Mouse (Mus musculus): ENCODE data around the gene Oxa1l.

The Oxa1l gene

DNA sequence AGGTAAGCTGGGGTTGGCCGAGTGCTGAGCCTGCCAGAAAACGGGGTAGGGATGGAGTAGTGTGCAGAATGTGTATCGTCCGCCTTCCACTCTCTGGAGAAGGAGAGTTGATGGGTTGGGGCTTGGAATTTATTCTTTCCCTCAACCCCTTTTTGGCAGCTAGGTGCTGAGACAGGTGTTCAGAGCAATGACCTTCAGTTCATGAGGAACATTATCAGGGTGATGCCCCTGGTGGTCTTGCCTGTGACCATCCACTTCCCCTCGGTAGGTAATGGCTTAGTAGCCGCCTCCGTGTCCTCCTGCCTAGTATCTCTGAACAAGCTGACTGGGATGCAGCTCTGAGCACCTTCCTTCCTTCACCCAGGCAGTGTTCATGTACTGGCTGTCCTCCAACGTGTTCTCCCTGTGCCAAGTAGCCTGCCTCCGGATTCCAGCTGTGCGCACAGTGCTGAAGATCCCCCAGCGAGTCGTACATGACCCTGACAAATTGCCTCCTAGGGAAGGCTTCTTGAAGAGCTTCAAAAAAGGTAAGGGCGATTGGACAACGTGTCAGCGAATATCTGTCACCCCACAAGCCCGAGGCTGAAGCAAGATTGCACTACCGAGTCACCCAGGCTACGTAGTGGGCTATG lies 6.9 kb downstream of the Oxa1l start:
- in situ Hi-C loops (cut with MboI; ENCODE audit: low pct_unique_long_range_greater_than_20kb in 1 of 2, low sequenced_read_pairs in 2 of 2, unreplicated experiment in 1 of 2), result no loop called here

DNA sequence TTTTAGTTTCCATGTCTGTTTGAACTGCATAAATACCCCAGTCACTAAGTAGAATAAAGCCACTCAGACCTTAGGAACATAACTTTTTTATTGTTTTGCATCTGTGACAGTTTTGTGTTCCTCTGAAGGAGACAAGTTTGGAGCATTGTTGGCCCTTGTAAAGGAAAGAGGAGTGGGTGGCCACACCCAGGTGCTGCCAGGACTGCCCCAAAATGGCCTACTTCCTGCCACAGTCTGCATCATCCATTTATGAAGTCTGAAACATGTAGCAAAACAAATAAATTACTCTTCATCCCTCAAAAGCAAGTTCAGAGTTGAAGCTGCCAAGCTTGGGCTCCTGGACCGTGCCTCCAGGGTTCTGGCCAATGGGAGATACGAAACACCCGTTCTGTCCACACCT lies 8.7 kb downstream of the Oxa1l start:
- in situ Hi-C loops (cut with MboI; ENCODE audit: low pct_unique_long_range_greater_than_20kb in 1 of 2, low sequenced_read_pairs in 2 of 2, unreplicated experiment in 1 of 2), result no loop called here

GRCm38 (mm10) chr14:54370595-54370994 lies 10.0 kb downstream of the Oxa1l start:
- in situ Hi-C loops (cut with MboI; ENCODE audit: low pct_unique_long_range_greater_than_20kb in 1 of 2, low sequenced_read_pairs in 2 of 2, unreplicated experiment in 1 of 2), result no loop called here

- in situ Hi-C loops (cut with MboI; ENCODE audit: low pct_unique_long_range_greater_than_20kb in 1 of 2, low sequenced_read_pairs in 2 of 2, unreplicated experiment in 1 of 2), result no loop called here
These were observed 10.8 kb downstream of the Oxa1l start for GRCm38 (mm10) chr14:54371460-54371859.

GRCm38 (mm10) chr14:54372923-54373322 lies 12.3 kb downstream of the Oxa1l start:
- in situ Hi-C loops (cut with MboI; ENCODE audit: low pct_unique_long_range_greater_than_20kb in 1 of 2, low sequenced_read_pairs in 2 of 2, unreplicated experiment in 1 of 2), result no loop called here

DNA sequence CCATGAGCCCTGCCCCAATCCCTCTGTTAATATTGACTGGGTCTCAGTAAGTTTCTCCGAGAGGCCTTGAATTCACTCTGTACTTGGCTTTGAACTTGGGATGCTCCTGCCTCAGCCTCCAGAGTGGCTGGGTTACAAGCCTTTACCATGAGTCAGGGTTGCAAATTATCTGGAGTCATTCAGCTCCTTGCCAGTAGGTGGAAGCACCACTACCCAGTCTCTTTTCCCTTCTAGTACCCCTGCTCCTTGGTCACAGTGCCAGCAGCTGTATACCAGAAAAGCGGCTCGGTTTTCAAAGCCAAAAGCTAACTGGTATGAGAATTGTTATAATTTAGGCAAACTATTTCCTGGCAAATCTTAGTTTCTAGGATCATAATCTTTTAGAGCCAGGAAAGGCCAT lies 15.3 kb downstream of the Oxa1l start:
- in situ Hi-C loops (cut with MboI; ENCODE audit: low pct_unique_long_range_greater_than_20kb in 1 of 2, low sequenced_read_pairs in 2 of 2, unreplicated experiment in 1 of 2), result no loop called here

DNA sequence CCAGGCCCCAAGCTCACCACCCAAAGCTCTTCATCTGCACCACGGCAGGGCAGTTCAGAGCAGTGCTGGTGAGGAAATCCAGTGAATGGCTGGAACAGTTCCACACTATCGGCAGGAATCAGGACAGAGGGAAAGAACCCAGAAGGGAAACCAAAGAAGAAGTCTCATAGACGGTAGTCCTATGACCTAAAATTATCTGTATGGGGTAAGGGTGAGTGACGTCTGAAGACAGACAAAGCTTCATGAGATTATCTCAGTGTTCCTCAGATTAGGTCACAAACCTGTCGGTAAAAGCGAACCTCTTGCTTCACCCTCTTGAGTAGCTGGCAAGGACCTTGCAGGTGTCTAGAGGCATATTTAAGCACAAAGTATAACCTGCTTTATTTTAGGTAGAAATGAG lies 16.5 kb downstream of the Oxa1l start:
- in situ Hi-C loops (cut with MboI; ENCODE audit: low pct_unique_long_range_greater_than_20kb in 1 of 2, low sequenced_read_pairs in 2 of 2, unreplicated experiment in 1 of 2), result no loop called here

GRCm38 (mm10) chr14:54379571-54379970 lies 18.9 kb downstream of the Oxa1l start:
- in situ Hi-C loops (cut with MboI; ENCODE audit: low pct_unique_long_range_greater_than_20kb in 1 of 2, low sequenced_read_pairs in 2 of 2, unreplicated experiment in 1 of 2), result no loop called here

- in situ Hi-C loops (cut with MboI; ENCODE audit: low pct_unique_long_range_greater_than_20kb in 1 of 2, low sequenced_read_pairs in 2 of 2, unreplicated experiment in 1 of 2), result no loop called here
These were observed 20.0 kb downstream of the Oxa1l start for GRCm38 (mm10) chr14:54380616-54381015.

DNA sequence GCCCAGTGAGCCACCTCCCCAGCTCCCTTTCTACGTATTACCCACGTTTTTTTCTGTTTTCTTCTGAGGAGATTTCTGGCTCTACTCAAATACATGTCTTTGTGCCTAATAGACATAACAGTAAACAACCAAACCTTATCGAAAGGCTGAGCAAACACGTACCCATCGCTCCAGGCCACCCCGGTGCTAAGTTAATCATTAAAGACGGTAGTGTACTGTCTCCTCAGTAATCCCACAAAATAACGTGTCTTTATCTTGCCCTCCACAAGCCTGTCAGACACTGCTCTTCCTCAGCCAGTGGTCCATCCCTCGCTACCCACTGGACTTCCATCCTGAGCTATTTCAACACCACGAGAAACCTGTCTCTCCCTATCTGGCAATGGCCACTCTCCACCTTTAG lies 21.2 kb downstream of the Oxa1l start:
- in situ Hi-C loops (cut with MboI; ENCODE audit: low pct_unique_long_range_greater_than_20kb in 1 of 2, low sequenced_read_pairs in 2 of 2, unreplicated experiment in 1 of 2), result no loop called here

- in situ Hi-C loops (cut with MboI; ENCODE audit: low pct_unique_long_range_greater_than_20kb in 1 of 2, low sequenced_read_pairs in 2 of 2, unreplicated experiment in 1 of 2), result no loop called here
These were observed 22.0 kb downstream of the Oxa1l start for GRCm38 (mm10) chr14:54382641-54383040.

DNA sequence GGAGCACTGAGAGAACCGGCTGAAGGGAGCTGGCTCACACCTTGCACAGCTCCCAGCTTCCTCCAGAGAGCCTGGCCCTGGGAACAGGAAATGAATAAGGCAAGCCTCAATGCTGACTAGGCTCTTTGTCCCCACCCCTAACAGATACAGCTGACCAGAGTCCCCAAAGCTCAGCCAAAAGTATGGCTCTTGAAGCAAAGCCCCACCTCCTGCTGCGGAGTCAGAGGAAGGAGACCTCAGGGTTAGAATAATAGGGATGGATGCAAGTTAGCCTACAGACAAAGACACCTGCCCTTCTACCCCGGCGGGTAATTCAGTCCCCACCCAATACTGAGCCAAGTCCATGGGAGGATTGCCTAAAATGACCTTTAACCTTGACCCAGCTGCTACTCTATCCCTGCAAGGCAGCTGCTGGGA lies 22.7 kb downstream of the Oxa1l start:
- in situ Hi-C loops (cut with MboI; ENCODE audit: low pct_unique_long_range_greater_than_20kb in 1 of 2, low sequenced_read_pairs in 2 of 2, unreplicated experiment in 1 of 2), result no loop called here

GRCm38 (mm10) chr14:54384396-54384795 lies 23.8 kb downstream of the Oxa1l start:
- in situ Hi-C loops (cut with MboI; ENCODE audit: low pct_unique_long_range_greater_than_20kb in 1 of 2, low sequenced_read_pairs in 2 of 2, unreplicated experiment in 1 of 2), result no loop called here

DNA sequence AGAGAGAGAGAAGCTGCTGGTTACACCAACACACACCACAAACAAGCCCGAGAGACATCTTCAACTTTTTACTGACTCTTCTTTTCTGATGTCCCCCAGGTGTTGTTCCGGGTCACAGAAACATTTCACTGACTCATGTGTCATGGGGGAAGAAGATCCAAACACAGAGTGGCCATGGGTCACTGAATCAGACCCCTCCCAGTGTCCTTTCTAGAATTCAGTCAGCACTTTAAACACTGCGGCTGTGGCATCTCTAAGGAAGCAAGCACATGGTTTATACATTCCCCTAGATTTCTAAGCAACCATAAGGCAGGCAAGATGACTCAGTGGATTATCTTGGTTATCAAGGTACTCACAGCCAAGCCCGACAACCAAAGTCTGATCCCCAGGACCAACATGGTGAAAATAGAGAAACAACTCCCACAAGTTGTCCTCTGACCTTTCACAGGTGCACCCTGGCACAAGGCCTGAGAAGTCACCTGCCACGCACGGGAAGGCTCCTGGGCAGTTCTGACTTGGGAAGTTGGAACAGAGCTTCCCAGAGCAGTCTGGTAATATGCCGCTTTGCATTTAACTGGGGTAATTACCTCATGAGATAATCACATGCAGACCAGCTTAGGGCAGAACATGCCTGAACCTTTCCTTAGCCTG lies 25.5 kb downstream of the Oxa1l start:
- in situ Hi-C loops (cut with MboI; ENCODE audit: low pct_unique_long_range_greater_than_20kb in 1 of 2, low sequenced_read_pairs in 2 of 2, unreplicated experiment in 1 of 2), result no loop called here

- in situ Hi-C loops (cut with MboI; ENCODE audit: low pct_unique_long_range_greater_than_20kb in 1 of 2, low sequenced_read_pairs in 2 of 2, unreplicated experiment in 1 of 2), result no loop called here
These were observed 26.9 kb downstream of the Oxa1l start for GRCm38 (mm10) chr14:54387546-54387945.

DNA sequence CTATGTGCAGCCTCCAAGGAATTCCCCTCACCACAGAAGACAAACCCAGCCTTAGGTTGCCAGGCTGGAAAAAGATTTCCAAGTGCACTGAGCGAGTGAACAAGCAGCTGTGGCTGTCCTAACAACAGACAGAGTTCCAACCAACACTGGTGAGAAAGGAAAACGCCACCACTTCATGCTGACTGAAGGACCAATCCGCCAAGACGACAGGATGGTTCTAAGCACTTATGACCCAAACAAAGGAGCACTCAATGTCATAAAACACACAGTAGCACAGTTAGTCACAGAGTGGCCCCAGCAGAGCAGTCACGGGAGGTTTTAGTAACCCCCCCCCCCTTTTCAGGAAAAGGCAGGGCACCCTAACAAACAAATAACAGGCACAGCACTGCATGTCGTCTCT lies 30.2 kb downstream of the Oxa1l start:
- in situ Hi-C loops (cut with MboI; ENCODE audit: low pct_unique_long_range_greater_than_20kb in 1 of 2, low sequenced_read_pairs in 2 of 2, unreplicated experiment in 1 of 2), result no loop called here

DNA sequence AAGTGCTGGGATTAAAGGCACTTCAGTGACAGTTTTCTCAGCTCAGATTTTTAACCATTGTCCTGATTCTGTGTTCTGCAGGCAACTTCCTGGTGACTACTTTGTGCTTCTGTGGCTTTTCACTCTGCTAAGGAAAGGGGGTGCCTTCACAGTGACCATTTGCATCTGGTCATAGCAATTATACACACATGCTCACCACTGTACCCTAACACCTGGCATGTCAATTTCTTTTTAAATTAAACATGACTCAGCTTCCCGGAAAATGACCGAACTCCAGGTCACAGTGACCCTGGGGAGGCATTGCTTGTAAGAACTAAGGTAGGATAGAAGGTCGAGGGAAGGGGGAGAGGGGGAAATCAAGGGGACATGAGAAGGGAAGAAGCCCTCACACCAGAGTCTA lies 33.2 kb downstream of the Oxa1l start:
- in situ Hi-C loops (cut with MboI; ENCODE audit: low pct_unique_long_range_greater_than_20kb in 1 of 2, low sequenced_read_pairs in 2 of 2, unreplicated experiment in 1 of 2), result no loop called here

DNA sequence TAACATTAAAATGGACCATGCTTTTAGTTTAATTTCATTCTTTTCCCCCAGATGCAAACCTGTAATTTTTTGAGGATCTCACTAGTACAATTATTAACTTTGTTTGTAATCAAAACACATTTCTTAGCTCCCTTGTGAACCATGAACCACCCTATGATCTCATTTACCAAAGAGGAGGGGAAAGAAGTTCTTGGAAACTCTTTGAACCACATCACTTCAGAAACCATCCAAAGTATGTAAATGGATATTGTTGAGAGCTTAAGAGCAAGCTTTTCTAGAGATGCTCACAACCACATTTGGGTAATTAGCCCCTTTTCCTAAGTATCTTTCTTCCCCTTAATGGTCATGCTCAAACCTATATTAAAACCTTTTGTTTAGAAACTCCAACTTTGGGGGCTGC lies 33.7 kb downstream of the Oxa1l start:
- in situ Hi-C loops (cut with MboI; ENCODE audit: low pct_unique_long_range_greater_than_20kb in 1 of 2, low sequenced_read_pairs in 2 of 2, unreplicated experiment in 1 of 2), result no loop called here

DNA sequence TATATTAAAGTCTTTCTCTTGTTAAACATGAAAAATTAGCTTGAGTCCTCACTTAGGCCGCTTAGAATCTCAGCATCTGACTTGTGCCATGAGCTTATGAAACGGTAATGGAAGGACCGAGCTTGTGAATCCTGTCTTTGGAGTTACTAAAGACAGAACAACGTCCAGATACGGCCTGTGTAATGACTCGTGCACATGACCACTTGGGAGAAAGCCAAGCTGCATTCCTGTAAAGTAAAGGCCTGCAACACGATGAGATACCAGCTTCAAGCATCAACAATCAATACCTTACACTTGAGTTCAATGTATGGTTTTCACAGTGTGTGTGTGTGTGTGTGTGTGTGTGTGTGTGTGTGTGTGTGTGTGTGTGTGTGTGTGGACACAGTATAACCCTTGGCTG lies 36.1 kb downstream of the Oxa1l start:
- in situ Hi-C loops (cut with MboI; ENCODE audit: low pct_unique_long_range_greater_than_20kb in 1 of 2, low sequenced_read_pairs in 2 of 2, unreplicated experiment in 1 of 2), result no loop called here

DNA sequence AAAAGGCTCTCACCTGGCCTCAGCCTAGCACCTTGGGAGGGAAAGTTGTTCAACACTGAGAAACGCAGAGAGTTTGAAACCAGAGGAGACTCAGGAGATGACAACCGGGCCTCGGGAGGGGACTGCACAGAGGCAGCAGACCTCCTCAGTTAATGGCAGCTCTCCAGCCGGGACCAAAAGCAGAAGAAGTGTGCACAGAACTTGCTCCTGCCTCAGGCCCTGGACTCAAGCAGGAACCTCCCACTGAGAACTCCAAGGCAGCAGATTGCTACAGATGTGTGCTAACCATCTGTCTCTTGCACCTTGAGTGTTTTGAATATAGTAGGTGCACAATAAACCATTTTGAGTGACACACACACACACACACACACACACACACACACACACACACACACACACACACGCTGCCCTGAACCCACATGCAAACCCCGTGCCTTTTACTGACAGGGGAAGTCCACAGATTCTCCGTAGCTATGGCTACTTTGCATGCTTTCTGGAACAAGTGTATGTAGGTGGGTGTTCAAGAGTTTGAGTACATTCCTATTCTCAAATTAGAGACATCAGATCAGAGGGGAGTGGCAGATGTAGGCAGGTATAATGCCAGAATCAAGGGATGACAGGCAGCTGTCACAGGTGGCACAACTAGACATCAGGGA lies 37.4 kb downstream of the Oxa1l start:
- in situ Hi-C loops (cut with MboI; ENCODE audit: low pct_unique_long_range_greater_than_20kb in 1 of 2, low sequenced_read_pairs in 2 of 2, unreplicated experiment in 1 of 2), result no loop called here

Data from mouse embryonic stem cell (cell line).